Mouse (Mus musculus): ENCODE data around the gene Pcyt1a.

Gene Pcyt1a

GRCm38 (mm10) chr16:32430474-32431046 lies at the start of gene Pcyt1a:
Gene Pcyt1a (plus strand): TSS chr16:32430921.
- DNase-seq (ENCODE audit: low read depth, low spot score) = peak; percentile 81

GRCm38 (mm10) chr16:32382901-32383300 lies 47.8 kb upstream of the Pcyt1a start:
- DNase-seq (ENCODE audit: low read depth, low spot score) = no peak

- no peak for DNase-seq (ENCODE audit: low read depth, low spot score)
These were observed 45.8 kb upstream of the Pcyt1a start for GRCm38 (mm10) chr16:32384885-32385284.

DNA sequence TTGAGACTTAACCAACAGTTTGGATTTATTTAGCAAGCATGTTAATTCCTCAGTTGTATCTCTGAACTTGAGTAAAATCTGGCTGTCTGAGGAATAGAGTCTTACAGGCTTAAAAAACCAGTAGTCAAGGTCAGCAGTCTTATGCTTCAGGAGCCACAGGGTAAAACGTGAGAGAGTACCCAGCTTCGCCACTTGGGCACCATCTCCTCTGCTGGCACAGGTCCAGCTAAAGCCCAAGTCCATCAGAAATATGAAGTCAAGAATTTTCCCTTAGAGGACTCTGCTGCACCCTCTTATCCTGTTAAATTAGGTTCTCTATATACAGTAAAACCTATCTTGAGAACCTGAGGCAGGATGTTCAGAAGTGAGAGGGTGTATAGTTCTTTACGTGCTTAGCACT lies 43.9 kb upstream of the Pcyt1a start:
- DNase-seq (ENCODE audit: low read depth, low spot score) = no peak

- DNase-seq (ENCODE audit: low read depth, low spot score) = no peak
These were observed 41.7 kb upstream of the Pcyt1a start for GRCm38 (mm10) chr16:32389049-32389448.

DNA sequence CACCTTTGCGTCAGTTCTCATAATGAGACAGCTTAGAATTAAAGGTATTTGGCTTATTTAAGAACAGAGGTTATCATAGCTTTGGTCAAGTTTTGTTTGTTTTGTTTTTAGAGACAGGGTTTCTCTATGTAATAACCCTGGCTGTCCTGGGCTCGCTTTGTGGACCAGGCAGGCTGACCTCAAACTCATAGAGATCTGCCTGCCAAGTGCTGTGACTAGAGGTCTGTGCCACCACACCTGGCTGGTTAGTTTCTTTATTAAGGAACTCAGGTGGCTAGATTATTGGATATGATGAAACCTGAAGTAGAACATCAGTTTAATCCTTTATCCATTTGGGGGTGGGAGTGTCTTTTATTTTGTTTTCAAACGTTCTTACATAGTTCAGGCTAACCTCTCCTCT lies 40.9 kb upstream of the Pcyt1a start:
- DNase-seq (ENCODE audit: low read depth, low spot score) = no peak

DNA sequence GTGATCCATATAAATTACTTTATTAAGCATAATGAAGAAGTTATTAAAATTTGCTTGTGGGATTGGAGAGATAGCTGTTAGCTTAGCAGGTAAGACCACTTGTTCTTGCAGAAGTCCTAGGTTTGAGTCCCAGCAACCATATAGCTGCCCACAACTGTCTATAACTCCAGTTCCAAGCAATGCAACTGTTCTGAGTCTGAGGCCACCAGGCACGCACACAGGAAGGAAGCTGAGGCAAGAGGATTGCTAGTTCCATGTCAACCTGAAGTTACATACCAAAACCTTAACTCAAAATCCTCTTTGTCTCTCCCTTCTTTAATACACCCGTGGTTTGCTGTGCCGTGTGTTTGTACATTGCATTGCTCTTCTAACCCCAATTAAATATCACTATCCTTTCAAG lies 39.8 kb upstream of the Pcyt1a start:
- no peak for DNase-seq (ENCODE audit: low read depth, low spot score)

- no peak for DNase-seq (ENCODE audit: low read depth, low spot score)
These were observed 34.8 kb upstream of the Pcyt1a start for GRCm38 (mm10) chr16:32395679-32396540.

- no peak for DNase-seq (ENCODE audit: low read depth, low spot score)
These were observed 34.2 kb upstream of the Pcyt1a start for GRCm38 (mm10) chr16:32396541-32396835.

GRCm38 (mm10) chr16:32398206-32398605 lies 32.5 kb upstream of the Pcyt1a start:
- no peak for DNase-seq (ENCODE audit: low read depth, low spot score)

GRCm38 (mm10) chr16:32400267-32400666 lies 30.5 kb upstream of the Pcyt1a start, which contains the start of gene Tm4sf19:
Gene Tm4sf19 (plus strand): TSS chr16:32400506.
- DNase-seq (ENCODE audit: low read depth, low spot score) = no peak

- no peak for DNase-seq (ENCODE audit: low read depth, low spot score)
These were observed 29.3 kb upstream of the Pcyt1a start for GRCm38 (mm10) chr16:32401335-32401965.

DNA sequence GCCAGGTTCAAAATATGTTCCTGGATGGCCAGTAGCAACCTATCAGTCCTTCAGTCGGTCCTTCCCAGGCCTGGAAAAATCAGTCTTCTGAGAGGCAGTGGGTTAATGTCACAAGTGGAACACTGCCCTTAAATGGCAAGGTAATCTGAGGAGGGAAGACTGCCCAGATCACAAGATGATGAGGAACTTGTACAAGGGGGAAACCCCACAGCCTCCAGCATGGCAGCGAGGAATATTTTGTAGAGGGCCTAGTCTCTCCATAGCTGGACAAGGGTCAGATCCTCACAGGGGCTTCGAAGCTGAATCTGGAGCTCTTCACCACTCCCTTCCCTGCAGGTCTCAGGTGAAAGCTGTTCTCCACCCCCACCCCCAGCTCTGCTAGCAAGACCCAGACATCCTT lies 27.9 kb upstream of the Pcyt1a start:
- no peak for DNase-seq (ENCODE audit: low read depth, low spot score)

GRCm38 (mm10) chr16:32405716-32406115 lies 25.0 kb upstream of the Pcyt1a start:
- no peak for DNase-seq (ENCODE audit: low read depth, low spot score)

DNA sequence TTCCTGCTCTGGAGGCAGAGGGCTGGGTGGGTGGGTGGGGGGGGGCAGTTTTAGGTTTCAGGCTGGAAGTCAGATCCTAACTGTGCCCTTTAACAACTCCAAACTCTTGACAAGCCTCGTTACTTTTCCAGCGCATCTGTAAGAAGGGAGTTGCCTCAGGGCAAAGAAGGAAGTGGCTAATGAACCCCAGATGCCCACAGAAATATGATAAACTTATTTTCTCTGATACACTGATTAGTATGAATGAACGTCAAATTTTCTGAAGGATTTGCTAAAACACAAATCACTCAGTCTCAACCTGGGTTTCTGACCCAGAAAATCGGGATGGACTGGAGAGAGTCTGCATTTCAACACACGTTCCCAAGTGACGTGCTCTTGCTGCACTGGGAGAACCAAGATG lies 24.1 kb upstream of the Pcyt1a start:
- no peak for DNase-seq (ENCODE audit: low read depth, low spot score)

GRCm38 (mm10) chr16:32407730-32408129 lies 23.0 kb upstream of the Pcyt1a start:
- no peak for DNase-seq (ENCODE audit: low read depth, low spot score)

DNA sequence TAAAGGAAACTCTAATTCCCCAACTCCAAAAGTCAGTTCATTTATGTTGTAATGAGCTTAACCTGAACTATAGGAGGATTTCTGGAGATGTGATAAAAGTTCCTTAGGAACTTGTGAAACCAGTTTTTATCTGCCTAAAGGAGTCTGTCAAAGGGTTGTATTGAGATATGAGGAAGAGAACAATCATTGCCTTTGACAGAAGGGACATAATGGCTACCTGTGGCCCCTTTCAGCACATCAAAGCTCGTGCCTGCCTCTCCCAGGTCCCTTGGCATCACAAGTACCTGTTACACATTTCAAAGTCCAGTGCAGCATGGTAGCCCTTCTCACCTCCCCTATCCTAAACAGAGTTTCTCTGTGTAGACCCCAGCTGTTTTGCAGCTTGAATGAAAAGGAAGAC lies 13.3 kb upstream of the Pcyt1a start:
- DNase-seq (ENCODE audit: low read depth, low spot score) = no peak

GRCm38 (mm10) chr16:32419517-32420483 lies 10.9 kb upstream of the Pcyt1a start, which contains the start of gene Tctex1d2:
Gene Tctex1d2 (plus strand): TSS chr16:32419702.
- peak; percentile 77 for DNase-seq (ENCODE audit: low read depth, low spot score)

- no peak for DNase-seq (ENCODE audit: low read depth, low spot score)
These were observed 3.2 kb upstream of the Pcyt1a start for GRCm38 (mm10) chr16:32427506-32427905.

DNA sequence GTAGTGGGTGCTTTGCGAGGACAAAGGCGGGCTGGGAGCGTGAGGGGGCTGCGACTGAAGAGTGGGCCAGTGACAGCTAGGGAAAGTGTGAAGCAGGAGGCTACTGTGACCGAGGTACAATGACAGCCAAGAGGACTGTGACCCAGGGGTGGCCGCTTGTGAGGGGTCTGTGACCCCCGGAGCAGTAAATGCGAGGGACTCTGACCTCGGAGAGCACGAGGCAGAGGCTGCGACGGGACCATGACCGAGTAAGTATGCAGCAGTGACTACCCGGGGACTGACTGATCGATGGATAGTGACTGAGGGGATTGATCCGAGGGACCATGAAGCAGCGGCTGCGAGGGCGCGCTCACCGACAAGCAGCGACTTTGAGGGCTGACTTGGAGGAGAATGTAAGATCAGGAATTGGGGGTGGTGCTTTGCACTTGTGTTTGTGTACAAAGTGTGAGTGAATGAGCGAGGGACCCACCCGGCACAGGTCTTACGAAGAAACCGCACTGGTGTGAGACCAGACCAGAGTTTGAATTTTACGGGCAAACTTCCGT lies 398 bp downstream of the Pcyt1a start:
- DNase-seq (ENCODE audit: low read depth, low spot score) = no peak

DNA sequence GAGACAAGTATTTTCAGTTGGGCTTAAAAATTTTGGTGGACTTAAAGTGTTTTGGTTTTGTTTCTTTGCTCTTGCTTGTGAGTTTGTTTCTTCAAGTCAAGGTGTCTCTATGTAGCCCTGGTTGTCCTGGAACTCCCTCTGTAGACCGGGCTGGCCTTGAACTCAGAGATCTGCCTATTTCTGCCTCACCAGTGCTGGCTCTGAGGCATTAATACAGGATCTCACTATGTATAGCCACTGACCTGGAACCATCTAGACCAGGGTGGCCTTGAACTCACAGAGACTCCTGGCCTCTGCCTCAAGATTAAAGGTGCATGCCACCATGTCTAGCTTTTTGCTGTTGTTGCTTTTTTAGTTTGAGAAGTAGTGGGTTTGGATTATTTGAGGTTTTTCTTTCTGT lies 1.2 kb downstream of the Pcyt1a start:
- DNase-seq (ENCODE audit: low read depth, low spot score) = no peak

Data from retina, adult 2 months (tissue).